Mouse (Mus musculus) olfactory bulb, adult 2 months (tissue): Measurements from ENCODE around the gene Rab3d. TPM values are rescaled to one million over a fixed set of nuclear protein-coding genes. Genes with fewer than 3 reads are reported as not detected.

ENCODE experiments used
- H3K27ac ChIP-seq: fragments of 200-500 bp; 2 replicates; pipeline ENCODE4 v1.5.1; 2012; ENCODE audit warnings: low read depth, low read length; ENCODE audit not compliant: insufficient read depth
- H3K4me1 ChIP-seq: fragments of 200-500 bp; 2 replicates; pipeline ENCODE4 v1.6.1; 2012; ENCODE audit warnings: low read length; ENCODE audit not compliant: control insufficient read depth, insufficient read depth
- H3K4me3 ChIP-seq: fragments of 200-500 bp; 2 replicates; pipeline ENCODE4 v1.5.1; 2012; ENCODE audit warnings: mild to moderate bottlenecking, low read depth, low read length, moderate library complexity; ENCODE audit not compliant: insufficient read depth
- CTCF ChIP-seq: fragments of 200-500 bp; IDR thresholded peaks from 2 replicates; pipeline ENCODE4 v1.5.1; 2012; ENCODE audit warnings: low read depth, mild to moderate bottlenecking, low read length, moderate library complexity; ENCODE audit not compliant: insufficient read depth
- POLR2A ChIP-seq: fragments of 200-500 bp; IDR thresholded peaks from 2 replicates; pipeline ENCODE4 v1.6.1; 2012; ENCODE audit warnings: mild to moderate bottlenecking, low read depth, low read length, moderate library complexity; ENCODE audit not compliant: insufficient read depth
- WGBS: fragments of 180-500 bp; shearing (Covaris S2); methylation state at CpG from one replicate; pipeline ENCODE4 v1.1.7; 2018; 5-methylcytosine and 5-hydroxymethylcytosine counted together
- polyA plus RNA-seq: library from polyadenylated mRNA; stranded (reverse); fragments of >200 nt; gene quantifications from 2 replicates; pipeline ENCODE4 v1.2.4, GENCODE M21; 2012; ENCODE audit warnings: low replicate concordance; ENCODE audit not compliant: missing spikeins, insufficient read depth, insufficient read length

Rab3d gene
- polyA plus RNA-seq, 1 experiment: not detected

DNA sequence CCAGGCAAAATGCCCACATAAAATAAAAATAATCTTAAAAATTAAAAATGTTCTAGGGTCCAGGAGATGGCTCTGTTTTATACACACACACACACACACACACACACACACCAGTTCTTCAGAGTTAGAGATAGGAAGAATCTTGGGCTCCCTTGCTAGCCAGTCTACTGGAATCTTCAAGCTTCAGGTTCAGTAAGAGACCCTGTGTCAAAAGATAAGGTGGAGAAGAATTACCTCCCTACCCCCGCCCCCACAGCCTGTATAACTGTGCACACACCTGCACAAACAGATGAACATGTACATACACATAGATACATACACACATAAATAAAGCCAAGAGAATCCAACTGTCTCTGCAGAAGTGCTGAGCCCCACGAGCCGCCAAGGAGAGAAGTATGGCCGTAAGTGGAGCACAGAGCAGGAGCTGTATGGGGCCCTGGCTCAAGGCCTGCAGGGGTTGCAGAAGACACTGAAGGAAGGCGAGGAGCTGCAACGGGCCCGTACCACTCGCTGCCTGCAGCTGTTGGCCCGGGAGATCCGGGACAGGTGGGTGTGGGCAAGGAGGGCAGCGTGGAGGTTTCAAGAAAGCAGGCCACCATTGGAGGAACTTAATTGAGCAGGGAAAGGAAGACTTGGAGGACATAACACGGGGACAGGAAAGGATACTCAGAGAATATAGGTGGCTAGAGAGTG, 14.6 kb upstream of the Rab3d start:
- TF ChIP-seq CTCF (no peak), POLR2A (no peak)
- Histone ChIP-seq H3K4me1 (peaks cover 3% of the 10 kb centered on the region; the same call in 1 of the 2 replicates), H3K27ac (no peak overlapping the region), H3K4me3 (no peak overlapping the region)
- WGBS: 65% methylated on average over 12 of the region's 12 CpGs

DNA sequence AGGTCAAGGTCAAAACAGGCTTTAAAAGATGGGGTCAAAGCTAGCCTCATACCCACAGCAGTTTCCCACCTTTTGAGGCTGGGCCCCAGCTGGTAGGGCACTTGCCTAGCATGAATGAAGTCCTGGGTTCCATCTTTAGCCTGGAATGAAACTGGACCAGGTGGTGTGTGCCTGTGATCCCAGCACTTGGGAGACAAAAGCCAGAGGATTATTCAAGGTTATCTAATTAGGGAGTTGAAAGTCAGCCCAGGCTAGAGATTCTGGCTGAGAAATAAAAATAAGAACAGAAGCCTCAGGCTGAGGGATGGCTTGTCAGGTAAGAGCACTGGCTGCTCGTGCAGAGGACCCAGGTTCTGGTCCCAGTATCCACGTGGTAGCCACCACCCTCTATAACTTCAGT, 14.0 kb upstream of the Rab3d start:
- Histone ChIP-seq H3K4me3 (no peak overlapping the region), H3K27ac (no peak overlapping the region), H3K4me1 (peaks cover 3% of the 10 kb centered on the region; the same call in 1 of the 2 replicates)
- WGBS: 70% methylated on average over 2 of the region's 2 CpGs
- TF ChIP-seq POLR2A: no peak
- no peak for TF ChIP-seq CTCF

DNA sequence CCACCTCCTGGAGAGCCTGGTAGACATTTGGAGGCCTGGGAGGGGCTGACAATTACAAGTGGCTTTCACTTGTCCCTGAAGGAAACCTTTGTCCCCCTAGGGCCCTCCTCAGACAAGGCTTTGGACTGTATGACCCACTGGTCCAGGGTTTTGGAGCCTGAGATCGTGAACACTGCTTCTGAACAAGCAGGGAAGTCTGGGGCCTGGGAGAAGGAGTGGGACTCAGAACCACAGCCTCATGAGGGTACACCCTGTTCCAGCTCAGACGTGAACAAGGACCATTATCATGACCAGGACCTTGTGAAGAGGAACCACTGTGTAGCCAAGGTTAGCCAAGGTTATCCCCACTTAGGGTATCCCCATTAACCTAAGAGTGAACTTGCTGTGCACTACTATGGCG, 11.2 kb upstream of the Rab3d start:
- TF ChIP-seq CTCF (no peak), POLR2A (no peak)
- Histone ChIP-seq H3K27ac (no peak overlapping the region), H3K4me1 (peaks cover 10% of the 10 kb centered on the region), H3K4me3 (no peak overlapping the region)
- 88% methylated on average over 3 of the region's 3 CpGs for WGBS

DNA sequence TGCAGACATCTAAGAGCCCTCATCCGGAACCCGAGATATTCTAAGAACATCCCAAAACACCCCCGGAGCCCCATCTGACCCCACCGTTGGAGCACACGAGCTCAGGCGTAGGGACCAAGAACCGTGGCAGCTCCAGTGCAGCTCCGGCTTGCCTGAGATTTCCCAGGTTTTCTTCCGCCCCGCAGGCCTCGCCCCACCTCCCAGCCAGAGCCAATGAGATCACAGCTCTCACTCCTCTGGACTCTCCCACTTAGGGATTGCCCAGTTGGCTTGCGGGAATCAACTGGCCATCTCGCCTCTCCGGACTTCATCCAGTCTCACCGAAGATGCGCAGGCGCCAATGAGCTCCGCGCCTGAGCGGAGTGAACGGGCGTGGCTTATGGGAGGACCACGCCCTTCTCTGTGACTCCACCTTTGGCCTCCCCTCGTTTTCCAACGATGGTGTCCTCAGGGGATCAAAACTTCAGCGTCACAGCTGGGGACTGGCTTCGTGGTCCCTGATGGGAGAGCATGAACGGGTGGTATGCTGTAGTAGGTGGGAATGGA, 9.3 kb upstream of the Rab3d start, which contains the start of the genes Ccdc159 and Tmem205:
Gene Ccdc159, plus strand, starts transcription at position 264 of the 546 bp plus-strand sequence.
Gene Tmem205, minus strand, starts transcription at position 349 of the 546 bp plus-strand sequence.
- Histone ChIP-seq H3K27ac (peak within 1 kb of the TSS; percentile 16), H3K4me3 (peak within 1 kb of the TSS; percentile 63), H3K4me1 (peaks cover 9% of the 10 kb centered on the region)
- TF ChIP-seq CTCF (no peak), POLR2A (peak; percentile 47)
- under 1% methylated on average over 28 of the region's 28 CpGs for WGBS

DNA sequence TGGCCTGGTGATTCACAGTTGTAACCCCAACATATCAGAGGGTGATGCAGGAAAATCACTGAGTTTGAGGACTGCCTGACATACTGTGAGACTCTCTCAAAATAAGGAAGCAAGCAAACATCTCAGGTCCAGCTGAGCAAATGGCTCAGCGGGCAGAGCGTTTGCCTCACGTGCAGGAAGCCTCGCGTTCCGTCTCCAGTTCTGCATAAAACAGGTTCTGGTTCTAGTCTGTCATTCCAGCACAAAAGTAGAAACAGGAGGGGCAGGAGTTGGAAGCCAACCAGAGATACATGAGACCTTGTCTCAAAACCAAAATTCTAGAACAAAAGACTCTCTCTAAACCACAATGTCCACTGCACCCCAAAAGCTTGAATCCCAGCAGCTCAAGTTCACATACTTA, 8.8 kb upstream of the Rab3d start:
- no peak for TF ChIP-seq POLR2A
- TF ChIP-seq CTCF: no peak
- Histone ChIP-seq H3K4me1 (peaks cover 9% of the 10 kb centered on the region), H3K4me3 (peak overlapping the region; percentile 63), H3K27ac (peak overlapping the region; percentile 16)
- WGBS: under 1% methylated on average over 6 of the region's 6 CpGs

DNA sequence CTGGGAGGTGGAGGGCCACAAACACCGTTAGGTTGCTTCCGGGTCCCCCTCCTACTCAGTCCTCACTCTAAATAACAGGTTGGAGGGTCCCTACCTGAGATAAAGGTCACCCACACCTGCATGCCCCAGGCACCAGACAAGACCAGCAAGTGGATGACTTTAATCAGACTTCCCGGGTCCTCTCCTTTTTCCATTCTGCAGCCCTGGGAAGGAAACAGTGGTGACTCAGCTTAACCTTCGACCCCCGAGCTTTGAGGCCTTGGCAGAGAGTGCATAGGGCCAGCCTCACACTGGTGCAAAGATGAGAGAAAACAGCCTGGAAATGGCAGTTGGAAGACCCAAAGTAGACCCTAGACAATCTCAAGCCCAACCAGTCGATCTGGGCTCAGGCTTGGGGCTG, 8.2 kb upstream of the Rab3d start:
- no peak overlapping the region; the same call in 1 of the 2 replicates for H3K4me3 ChIP-seq

DNA sequence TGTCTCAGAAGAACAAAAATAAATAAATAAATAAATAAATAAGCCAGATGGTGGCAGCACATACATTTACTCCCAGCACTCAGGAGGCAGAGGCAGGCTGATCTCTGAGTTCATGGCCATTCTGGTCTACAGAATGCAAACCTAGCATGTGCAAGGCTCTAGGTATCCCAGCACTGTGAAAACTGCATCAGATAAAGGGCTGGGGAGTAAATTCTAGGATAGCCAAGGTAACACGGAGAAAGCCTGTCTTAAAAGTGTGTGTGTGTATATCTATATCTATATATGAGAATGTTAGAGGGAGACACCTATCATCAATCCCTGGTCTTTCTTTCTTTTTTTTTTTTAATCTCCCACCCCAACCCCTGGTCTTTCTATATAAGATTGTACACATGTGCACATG, 7.5 kb upstream of the Rab3d start:
- WGBS: 92% methylated on average over 1 of the region's 1 CpGs
- H3K4me3 ChIP-seq: no peak overlapping the region

More for the DNA sequence above, 8.2 kb upstream of the Rab3d start:
- WGBS: 79% methylated on average over 6 of the region's 6 CpGs
- TF ChIP-seq POLR2A (no peak), CTCF (no peak)
- Histone ChIP-seq H3K27ac (no peak overlapping the region), H3K4me1 (peaks cover 9% of the 10 kb centered on the region)

DNA sequence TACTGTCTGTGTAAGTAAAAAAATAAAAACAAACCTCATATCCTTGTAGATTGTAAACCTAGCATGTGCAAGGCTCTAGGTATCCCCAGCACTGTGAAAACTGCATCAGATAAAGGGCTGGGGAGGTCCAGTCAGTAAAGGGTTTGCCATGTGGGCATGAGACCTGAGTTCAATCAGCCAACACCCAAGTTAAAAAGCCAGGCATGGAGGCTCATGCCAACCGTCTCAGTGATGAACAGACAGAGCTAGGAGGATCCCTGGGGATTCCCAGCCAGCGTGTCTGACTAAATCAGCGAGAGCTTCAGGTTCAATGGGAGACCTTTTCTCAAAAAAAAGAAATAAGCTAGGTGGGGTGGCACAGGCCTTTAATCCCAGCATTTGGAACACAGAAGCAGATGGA, 7.0 kb upstream of the Rab3d start:
- no peak overlapping the region for H3K27ac ChIP-seq
- TF ChIP-seq POLR2A (no peak), CTCF (no peak)
- 95% methylated on average over 3 of the region's 3 CpGs for WGBS
- peaks cover 9% of the 10 kb centered on the region for H3K4me1 ChIP-seq
- no peak overlapping the region for H3K4me3 ChIP-seq

More for the DNA sequence above, 7.5 kb upstream of the Rab3d start:
- TF ChIP-seq POLR2A: no peak
- TF ChIP-seq CTCF: no peak
- no peak overlapping the region for H3K27ac ChIP-seq
- H3K4me1 ChIP-seq: peaks cover 9% of the 10 kb centered on the region

DNA sequence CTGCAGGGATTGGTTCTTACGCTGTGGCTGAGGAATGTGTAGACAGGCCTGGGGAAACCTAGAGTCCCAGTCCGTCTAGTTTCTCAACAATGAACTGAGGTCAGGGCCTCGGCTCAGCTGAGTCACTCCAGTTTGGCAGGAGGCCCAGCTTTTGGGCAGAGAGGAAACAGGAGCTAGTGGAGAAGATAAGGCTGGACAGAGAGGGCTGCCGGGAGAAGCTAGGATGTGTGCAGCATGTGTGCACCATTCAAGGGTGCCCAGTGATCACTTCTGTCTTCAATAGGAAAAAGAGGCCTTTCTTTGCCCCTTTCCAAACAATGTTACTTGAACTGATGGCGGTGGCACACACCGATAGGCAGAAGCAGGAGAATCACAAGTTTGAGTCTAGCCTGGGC, 6.1 kb upstream of the Rab3d start:
- Histone ChIP-seq H3K4me1 (peaks cover 9% of the 10 kb centered on the region), H3K27ac (no peak overlapping the region), H3K4me3 (no peak overlapping the region)
- TF ChIP-seq CTCF: no peak
- WGBS: 48% methylated on average over 6 of the region's 6 CpGs
